Mouse (Mus musculus) retina, adult 2 months (tissue): Measurements from ENCODE around the gene Fuk.
"Not testable (repeated sequence)": the region's sequence is repeated elsewhere in the genome, so short reads cannot be mapped to it uniquely, and the experiment has no call there.

Experiments
- DNase-seq: peaks from one replicate; pipeline ENCODE4 v3.0.0-alpha.2; 2012; ENCODE audit warnings: low read depth, low spot score

Gene Fuk

DNA sequence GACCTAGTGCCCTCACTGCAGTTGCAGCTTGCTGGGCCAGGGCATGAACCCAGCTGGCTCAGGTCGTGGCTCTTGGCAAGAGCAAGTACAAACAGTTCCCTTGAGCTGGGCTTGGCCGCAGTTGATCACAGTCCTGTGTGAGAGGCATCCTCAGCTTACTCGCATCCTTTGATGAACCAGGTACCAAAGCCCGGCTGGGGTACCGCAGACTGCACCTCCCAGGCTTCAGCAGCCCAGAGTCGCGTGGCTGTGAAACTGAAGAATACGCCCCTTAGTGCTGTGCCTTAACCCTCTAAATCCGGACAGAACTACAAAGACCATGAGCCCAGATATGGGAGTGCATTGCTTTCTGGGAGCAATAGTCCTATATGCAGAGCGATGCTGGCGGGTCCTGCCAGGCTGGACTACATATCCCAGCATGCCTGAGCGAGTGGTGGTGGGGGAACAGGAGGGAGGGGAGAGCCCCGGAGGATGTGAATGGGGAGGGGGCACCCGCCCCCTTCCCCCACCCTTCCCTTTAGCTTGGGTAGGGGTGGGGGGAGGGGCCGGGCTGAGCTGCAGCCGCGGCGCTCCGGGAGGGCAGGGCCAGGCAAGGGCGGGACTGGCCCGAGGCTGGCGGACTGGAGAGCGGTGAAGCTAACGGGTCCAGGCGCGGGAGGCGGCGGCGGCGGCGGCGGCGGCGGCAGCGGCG is 17.2 kb upstream of the Fuk start, which contains the start of gene St3gal2:
St3gal2 (plus strand) TSS at position 582 of the 691 bp plus-strand sequence.
- DNase-seq = peak; percentile 89

DNA sequence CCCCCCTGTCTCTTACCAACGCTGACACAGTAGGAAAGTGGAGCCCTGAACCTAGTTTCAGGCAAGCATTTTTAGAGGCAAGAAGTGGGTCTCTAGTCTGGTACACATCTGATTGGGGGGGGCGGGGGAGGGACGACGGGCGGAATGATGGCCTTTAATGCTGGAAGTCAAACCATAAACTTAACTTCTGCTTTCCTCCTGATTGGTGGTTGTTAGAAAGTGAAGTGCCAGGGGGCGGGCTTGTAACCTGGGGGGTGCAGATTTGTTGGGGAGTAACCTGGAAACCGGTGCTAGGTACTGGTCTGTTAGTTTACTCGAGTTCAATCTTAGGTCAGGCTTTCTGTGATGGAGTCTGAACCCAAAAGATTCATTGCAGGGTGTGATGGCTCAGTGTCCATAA is 16.2 kb upstream of the Fuk start:
- DNase-seq = no peak

DNA sequence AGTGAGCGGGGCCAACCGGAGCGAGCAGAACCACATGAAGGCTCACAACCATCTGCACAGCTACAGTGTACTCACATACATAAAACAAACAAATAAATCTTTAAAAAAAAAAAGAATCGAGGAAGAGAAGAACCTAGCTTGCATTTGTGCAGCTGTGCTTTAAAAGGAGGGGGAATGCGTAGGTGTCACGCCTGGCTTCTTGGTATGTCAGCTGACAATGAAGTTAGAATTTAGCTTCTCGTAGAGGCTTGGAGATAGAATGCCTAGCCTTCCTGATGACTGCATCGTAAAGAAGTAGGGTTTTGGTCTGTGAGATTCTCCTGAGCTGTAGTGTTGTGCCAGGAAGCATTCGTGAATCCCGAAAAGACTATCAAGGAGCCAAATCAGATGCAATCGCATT is 15.7 kb upstream of the Fuk start:
- no peak for DNase-seq

DNA sequence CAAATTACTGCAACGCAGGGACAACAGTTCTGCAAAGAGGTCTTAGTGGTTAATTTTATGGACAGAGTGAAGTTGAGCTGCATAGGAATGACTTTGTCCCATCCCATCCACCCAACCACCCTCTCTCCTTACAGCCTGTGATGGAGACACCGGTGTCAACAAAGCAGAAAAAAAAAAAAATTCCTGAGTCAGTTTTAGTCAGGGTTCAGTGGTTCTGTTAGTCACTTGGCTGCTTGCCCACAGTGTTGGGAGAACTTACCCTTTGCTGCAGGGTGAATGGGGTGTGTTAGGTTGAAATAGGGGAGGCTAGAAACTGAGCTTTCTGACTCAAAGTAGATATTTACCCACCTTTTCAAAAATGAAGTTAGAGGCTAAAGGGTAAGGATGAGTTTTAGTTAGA is 15.1 kb upstream of the Fuk start:
- no peak for DNase-seq

DNA sequence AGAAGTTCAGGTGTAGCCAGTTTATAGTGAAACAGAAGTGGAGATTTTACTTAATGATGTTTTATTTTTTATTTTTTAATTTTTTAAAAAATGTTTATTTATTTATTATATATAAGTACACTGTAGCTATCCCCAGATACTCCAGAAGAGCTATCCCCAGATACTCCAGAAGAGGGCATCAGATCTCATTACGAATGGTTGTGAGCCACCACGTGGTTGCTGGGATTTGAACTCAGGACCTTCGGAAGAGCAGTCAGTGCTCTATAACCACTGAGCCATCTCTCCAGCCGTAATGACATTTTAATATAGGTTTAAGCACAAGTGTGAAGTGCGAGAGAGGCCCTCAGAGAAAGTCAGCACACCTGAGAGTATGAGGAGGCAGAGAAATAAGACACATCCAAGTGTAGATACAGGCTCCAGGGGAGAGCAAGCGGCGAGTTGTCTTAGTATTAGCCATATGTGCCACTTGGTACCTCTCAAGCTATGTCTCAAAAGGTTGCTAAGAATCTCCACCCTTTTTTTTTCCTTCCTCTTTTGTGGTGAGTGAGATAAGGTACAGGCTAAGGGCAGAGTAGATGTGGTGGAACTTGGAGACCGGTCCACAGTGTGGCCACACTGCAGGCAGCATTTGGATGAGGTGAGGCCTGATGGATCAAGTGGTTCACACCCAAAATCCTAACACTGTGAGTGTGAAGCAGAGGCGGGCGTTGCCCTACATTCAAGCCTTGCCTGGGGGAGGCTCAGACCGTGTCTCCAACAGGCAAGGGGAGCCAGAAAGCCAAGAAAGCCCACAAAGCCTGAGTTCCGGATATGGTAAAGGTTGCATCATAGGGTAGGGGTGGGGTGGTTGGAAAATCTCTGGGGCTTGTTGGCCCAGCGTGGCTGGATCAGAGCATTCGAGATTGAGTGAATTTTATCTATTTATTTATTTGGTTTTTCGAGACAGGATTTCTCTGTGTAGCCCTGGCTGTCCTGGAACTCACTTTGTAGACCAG is 9.6 kb upstream of the Fuk start:
- DNase-seq = no peak

DNA sequence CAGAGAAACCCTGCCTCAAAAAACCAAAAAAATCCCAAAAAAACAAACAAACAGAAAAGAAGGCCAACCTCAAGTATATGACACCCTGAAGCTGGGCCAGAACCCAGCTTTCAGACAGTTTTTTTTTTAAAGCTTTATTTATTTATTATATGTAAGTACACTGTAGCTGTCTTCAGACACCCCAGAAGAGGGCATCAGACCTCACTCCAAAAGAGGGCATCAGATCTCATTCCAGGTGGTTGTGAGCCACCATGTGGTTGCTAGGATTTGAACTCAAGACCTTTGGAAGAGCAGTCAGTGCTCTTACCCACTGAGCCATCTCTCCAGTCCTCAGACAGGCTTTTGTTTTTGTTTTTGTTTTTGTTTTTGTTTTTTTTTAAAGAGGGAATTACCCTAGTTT is 7.6 kb upstream of the Fuk start:
- not testable (repeated sequence) for DNase-seq

- no peak for DNase-seq
These were observed 4.4 kb upstream of the Fuk start for GRCm38 (mm10) chr8:110906682-110907081.

GRCm38 (mm10) chr8:110905404-110905803 is 3.1 kb upstream of the Fuk start:
- DNase-seq = no peak

DNA sequence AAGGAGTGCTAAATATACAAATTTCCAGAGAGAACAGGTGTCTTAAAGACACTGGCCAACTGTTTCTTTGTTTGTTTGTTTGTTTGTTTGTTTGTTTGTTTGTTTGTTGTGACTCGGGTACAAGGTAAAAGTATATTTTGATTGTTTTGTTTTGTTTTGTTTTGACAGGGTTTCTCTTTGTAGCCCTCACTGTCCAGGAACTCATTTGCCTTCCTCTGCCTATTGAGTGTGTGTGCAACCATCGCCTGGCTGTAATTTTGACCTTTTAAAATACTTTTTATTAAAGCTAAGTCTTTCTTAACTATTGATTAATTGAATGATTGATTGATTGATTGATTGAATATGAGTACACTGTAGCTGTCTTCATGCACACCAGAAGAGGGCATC is 284 bp upstream of the Fuk start:
- DNase-seq = no peak

DNA sequence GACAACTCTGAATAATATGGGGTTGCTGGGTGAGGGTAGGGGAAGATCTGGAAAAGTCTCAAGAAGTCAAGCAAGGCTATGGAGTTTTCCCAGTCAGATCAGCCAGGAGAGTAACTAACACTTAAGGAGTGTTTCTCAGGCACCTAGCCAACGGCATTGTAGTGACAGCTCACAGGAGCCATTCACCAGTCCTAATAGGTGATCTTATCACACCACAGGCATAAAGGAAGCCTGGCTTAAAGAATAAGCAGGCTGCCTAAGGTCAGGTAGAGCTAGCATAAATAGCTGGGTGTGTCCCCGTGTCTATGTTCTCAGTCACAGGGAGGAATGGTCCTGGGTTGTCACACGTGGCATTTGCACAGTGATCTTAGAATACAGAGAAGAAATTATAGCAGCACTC is 1.2 kb downstream of the Fuk start:
- DNase-seq = no peak

- no peak for DNase-seq
These were observed 4.8 kb downstream of the Fuk start for GRCm38 (mm10) chr8:110897495-110897894.

DNA sequence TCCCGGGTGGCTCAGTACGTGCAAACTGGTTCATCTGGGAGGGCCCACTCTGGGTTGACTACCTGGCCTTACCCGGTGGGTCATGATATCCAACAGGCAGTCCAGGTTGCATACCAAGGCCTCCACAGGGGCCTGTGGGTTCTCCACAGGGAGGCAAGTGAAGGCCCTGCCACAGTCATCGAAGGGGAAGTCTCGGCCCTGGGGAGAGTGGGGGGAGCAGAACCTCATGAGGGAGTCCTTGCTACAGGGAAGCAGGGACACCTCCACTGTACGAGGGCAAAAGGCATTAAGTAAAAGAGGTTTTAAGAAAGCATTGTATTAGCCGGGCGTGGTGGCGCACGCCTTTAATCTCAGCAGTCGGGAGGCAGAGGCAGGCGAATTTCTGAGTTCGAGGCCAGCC is 6.5 kb downstream of the Fuk start:
- no peak for DNase-seq

- no peak for DNase-seq
These were observed 7.0 kb downstream of the Fuk start for GRCm38 (mm10) chr8:110895254-110895653.

GRCm38 (mm10) chr8:110894851-110895250 is 7.4 kb downstream of the Fuk start:
- no peak for DNase-seq

DNA sequence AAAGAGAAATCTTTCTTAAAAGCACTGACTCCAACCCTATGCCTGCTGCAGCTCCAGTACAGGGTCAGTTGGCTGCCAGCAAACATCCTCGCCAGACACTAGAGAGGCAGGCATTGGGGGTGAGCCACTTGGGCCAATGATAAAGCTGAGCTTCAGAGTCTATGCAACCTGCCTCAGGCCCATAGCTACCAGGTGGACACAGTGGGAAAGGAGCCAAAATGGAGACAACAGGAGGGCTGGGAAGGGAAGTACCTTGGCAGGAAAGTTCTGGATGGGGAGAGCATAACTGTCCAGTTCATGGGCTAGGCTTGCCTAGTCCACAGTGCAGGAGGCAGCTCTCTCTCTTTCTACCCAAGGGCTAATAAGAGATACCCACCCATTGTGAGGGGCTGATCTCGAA is 9.4 kb downstream of the Fuk start:
- DNase-seq = no peak

- no peak for DNase-seq
These were observed 10.2 kb downstream of the Fuk start for GRCm38 (mm10) chr8:110892040-110892439.

GRCm38 (mm10) chr8:110889904-110890470 is 12.3 kb downstream of the Fuk start:
- no peak for DNase-seq

DNA sequence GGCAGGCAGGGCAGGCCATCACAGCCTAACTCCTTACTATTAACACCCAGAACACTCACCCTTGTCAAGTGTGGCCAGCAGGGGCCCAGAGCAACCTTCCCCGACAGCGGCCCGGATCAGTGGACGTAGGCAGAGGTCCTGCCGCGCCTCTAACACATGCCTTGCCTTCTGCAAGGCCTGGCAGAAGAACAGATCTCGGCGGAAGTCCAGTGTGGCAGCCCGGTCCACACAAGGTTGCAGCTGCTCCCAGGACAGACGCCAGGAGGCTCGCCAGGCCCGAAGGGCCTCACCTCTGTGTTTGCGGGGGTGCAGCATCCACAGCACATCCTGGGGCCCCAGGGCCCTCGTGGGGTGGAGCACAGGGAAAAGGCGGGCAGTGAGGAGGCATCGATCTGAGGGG is 13.4 kb downstream of the Fuk start:
- no peak for DNase-seq

GRCm38 (mm10) chr8:110888441-110888840 is 13.8 kb downstream of the Fuk start:
- no peak for DNase-seq

- DNase-seq = no peak
These were observed 14.7 kb downstream of the Fuk start for GRCm38 (mm10) chr8:110887551-110887950.

GRCm38 (mm10) chr8:110886634-110887033 is 15.7 kb downstream of the Fuk start:
- DNase-seq = no peak

GRCm38 (mm10) chr8:110883824-110884223 is 18.5 kb downstream of the Fuk start:
- no peak for DNase-seq
